Mouse (Mus musculus) limb, embryonic 14.5 days (tissue): Measurements from ENCODE around the gene Ankrd17. TPM values are rescaled to one million over a fixed set of nuclear protein-coding genes. Genes with fewer than 3 reads are reported as not detected.

ENCODE experiments used
- ATAC-seq: fragments of 200-750 bp; cut with Nextera tagmentation; 2 replicates; pipeline ENCODE4 v1.8.0; 2017; ENCODE audit warnings: low read depth, moderate number of reproducible peaks, moderate TSS enrichment; ENCODE audit not compliant: low FRiP score
- DNase-seq: peaks from one replicate; pipeline ENCODE4 v3.0.0-alpha.2; 2015; ENCODE audit warnings: low spot score
- H3K27ac ChIP-seq: fragments of 300-500 bp; sonication (generic); replicated peaks from 2 replicates; pipeline ENCODE4 v1.5.1; 2014; ENCODE audit warnings: low read depth, mild to moderate bottlenecking, low read length, moderate library complexity, mixed read lengths
- H3K27me3 ChIP-seq: fragments of 300-500 bp; sonication (generic); 2 replicates; pipeline ENCODE4 v1.6.1; 2014; ENCODE audit warnings: low read length, mixed read lengths; ENCODE audit not compliant: control insufficient read depth, insufficient read depth
- H3K36me3 ChIP-seq: fragments of 300-500 bp; sonication (generic); 2 replicates; pipeline ENCODE4 v1.6.1; 2014; ENCODE audit warnings: mild to moderate bottlenecking, low read length, moderate library complexity, mixed read lengths; ENCODE audit not compliant: control insufficient read depth, insufficient read depth
- H3K4me1 ChIP-seq: fragments of 300-500 bp; sonication (generic); 2 replicates; pipeline ENCODE4 v1.6.1; 2014; ENCODE audit warnings: antibody characterized with exemption, low read length, mixed read lengths; ENCODE audit not compliant: control insufficient read depth, insufficient read depth
- H3K4me2 ChIP-seq: fragments of 300-500 bp; sonication (generic); replicated peaks from 2 replicates; pipeline ENCODE4 v1.6.1; 2014; ENCODE audit warnings: low read depth, mild to moderate bottlenecking, low read length, moderate library complexity; ENCODE audit not compliant: severe bottlenecking
- H3K4me3 ChIP-seq: fragments of 300-500 bp; sonication (generic); replicated peaks from 2 replicates; pipeline ENCODE4 v1.5.1; 2014; ENCODE audit warnings: low read length
- H3K9ac ChIP-seq: fragments of 300-500 bp; sonication (generic); 2 replicates; pipeline ENCODE4 v1.6.1; 2014; ENCODE audit warnings: mild to moderate bottlenecking, low read depth, low read length, moderate library complexity; ENCODE audit not compliant: severe bottlenecking
- H3K9me3 ChIP-seq: fragments of 300-500 bp; sonication (generic); 2 replicates; pipeline ENCODE4 v1.6.1; 2016; ENCODE audit warnings: low read length; ENCODE audit not compliant: control insufficient read depth
- POLR2A ChIP-seq: fragments of 200-500 bp; IDR thresholded peaks from 2 replicates; pipeline ENCODE4 v1.8.0; 2012; ENCODE audit warnings: inconsistent platforms, mild to moderate bottlenecking, moderate library complexity, borderline replicate concordance; ENCODE audit not compliant: insufficient read depth, insufficient read length; ENCODE audit errors: extremely low read depth
- WGBS: fragments of 180-500 bp; shearing (Covaris S2); extraction: QIAGEN DNeasy Blood & Tissue Kit; methylation state at CpG from one replicate; pipeline ENCODE4 v1.1.7; 2014; 5-methylcytosine and 5-hydroxymethylcytosine counted together
- polyA plus RNA-seq, 2 experiments: library from polyadenylated mRNA; depleted of rRNA in 1 of 2; stranded (reverse) in 1 of 2; unstranded in 1 of 2; fragments of >200 nt; fragmentation: Nextera tagmentation in 1 of 2; extraction: Ambion mirVana in 1 of 2; gene quantifications; 2 replicates each; pipeline versions ENCODE4 v1.2.1 to v1.2.3; 2012 to 2014

The Ankrd17 gene
- polyA plus RNA-seq, 2 experiments: 34.9 to 54.4 TPM

DNA sequence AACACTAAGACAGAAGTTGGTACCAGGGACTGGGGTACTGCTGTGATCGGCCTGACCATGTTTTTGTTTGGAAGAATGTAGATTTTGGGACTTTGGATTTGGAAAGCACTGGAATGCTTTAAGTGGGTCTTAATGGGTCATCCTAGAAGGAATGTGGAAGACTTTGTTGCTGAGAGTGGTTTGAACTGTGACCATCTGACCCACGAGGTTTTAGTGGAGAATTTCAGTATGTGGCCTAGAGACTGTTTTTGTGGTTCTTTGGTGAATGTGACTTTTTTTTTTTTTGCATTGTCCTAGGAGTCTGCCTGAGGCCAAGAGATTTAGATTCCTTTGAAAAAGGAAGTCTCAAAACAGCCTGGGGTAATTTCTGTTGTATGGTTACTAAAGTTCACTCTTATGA lies 119.4 kb downstream of the Ankrd17 start:
- H3K27me3 ChIP-seq: no peaks in the 10 kb centered on the region

DNA sequence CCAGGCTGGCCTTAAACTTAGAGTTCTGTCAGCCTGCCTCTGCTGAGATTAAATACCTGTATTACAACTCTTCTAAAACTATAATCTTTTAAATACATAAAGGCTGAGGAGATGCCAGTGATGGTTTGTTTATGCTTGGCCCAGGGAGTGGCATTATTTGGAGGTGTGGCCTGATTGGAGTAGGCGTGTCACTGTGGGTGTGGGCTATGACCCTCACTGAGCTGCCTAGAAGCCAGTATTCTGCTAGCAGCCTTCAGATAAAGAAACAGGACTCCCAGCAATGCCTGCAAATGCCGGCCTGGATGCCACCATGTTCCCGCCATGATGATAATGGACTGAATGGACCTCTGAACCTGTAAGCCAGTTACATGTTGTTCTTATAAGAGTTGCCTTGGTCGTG lies 119.8 kb downstream of the Ankrd17 start:
- no peak for DNase-seq
- Histone ChIP-seq H3K27ac (no peak overlapping the region), H3K9ac (no peak overlapping the region), H3K27me3 (no peaks in the 10 kb centered on the region), H3K9me3 (no peaks in the 10 kb centered on the region), H3K4me3 (no peak overlapping the region), H3K4me1 (no peaks in the 10 kb centered on the region), H3K36me3 (peaks cover 83% of the 10 kb centered on the region), H3K4me2 (no peak overlapping the region)
- no peak for ATAC-seq
- TF ChIP-seq POLR2A: no peak
- WGBS: 87% methylated on average over 4 of the region's 4 CpGs

More for the DNA sequence above, 119.4 kb downstream of the Ankrd17 start:
- no peaks in the 10 kb centered on the region for H3K4me1 ChIP-seq
- H3K9ac ChIP-seq: no peak overlapping the region
- no peaks in the 10 kb centered on the region for H3K9me3 ChIP-seq
- peaks cover 83% of the 10 kb centered on the region for H3K36me3 ChIP-seq
- no peak for ATAC-seq
- DNase-seq: no peak
- no peak for TF ChIP-seq POLR2A
- H3K27ac ChIP-seq: no peak overlapping the region
- WGBS: 83% methylated on average over 2 of the region's 2 CpGs
- H3K4me2 ChIP-seq: no peak overlapping the region
- no peak overlapping the region for H3K4me3 ChIP-seq

DNA sequence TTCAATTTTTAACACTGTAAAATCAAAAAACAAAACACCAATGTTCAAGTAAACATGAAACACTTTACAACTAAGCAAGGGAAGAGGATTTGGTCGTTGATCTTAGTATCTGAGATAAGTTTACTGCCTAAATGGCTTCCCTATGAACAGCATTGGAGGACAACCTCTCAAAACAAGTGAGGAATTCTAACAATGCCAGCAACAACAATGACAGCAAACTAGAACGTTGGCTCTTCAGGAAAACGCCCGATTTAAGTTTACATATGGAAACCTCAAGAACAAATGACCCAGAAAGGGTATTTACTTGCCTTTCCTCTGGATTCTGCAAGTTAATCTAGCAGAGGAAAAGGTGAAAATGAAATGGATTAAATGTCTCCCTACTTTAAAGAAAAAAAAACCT lies 121.0 kb downstream of the Ankrd17 start:
- H3K4me3 ChIP-seq: no peak overlapping the region
- H3K4me1 ChIP-seq: no peaks in the 10 kb centered on the region
- no peak overlapping the region for H3K4me2 ChIP-seq
- 69% methylated on average over 4 of the region's 4 CpGs for WGBS
- no peaks in the 10 kb centered on the region for H3K27me3 ChIP-seq
- H3K36me3 ChIP-seq: peaks cover 81% of the 10 kb centered on the region
- DNase-seq: no peak
- H3K27ac ChIP-seq: no peak overlapping the region
- ATAC-seq: no peak
- no peak for TF ChIP-seq POLR2A
- H3K9ac ChIP-seq: no peak overlapping the region
- H3K9me3 ChIP-seq: no peaks in the 10 kb centered on the region

DNA sequence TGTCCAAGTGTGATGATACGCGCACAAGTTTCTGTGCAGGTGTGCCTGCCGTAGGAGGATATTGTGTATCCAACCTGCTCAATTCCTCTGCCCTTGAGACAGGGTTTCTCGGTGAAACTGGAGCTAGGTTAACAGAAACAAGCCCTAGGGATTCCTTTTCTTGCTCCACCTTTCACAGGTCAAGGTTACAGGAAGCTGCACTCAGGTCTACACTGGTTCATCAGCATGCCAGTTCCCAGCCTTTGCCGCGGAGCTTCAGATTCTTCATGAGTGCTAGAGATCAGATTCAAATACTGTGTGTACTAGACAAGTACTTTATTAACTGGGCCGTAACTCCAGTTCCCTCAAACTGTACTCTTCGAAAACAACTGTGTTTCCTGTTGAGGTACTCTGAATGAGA lies 131.2 kb downstream of the Ankrd17 start:
- Histone ChIP-seq H3K36me3 (peaks cover 86% of the 10 kb centered on the region), H3K4me3 (no peak overlapping the region), H3K9ac (no peak overlapping the region), H3K27ac (no peak overlapping the region), H3K4me1 (no peaks in the 10 kb centered on the region), H3K27me3 (no peaks in the 10 kb centered on the region), H3K4me2 (no peak overlapping the region), H3K9me3 (no peaks in the 10 kb centered on the region)
- 93% methylated on average over 8 of the region's 8 CpGs for WGBS
- ATAC-seq (no peak), DNase-seq (no peak)
- TF ChIP-seq POLR2A: no peak

DNA sequence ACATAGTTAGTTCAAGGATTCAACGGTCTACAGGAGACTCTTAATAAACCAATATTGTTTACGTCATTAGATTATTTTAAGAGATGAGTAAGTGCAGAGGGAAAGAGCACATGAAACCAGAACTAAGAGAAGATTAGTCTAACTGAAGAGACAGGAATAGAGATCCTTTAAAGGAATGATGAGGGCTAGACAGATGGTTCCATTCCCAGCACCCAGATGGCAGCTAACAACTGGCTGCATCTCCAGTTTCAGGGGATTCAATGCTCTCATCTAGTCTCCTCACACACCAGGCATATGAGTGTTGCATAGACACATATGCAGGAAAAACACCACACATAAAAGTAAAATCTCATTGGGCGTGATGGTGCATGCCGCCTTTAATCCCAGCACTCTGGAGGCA lies 133.1 kb downstream of the Ankrd17 start:
- H3K4me2 ChIP-seq: no peak overlapping the region
- no peak for ATAC-seq
- DNase-seq: no peak
- no peaks in the 10 kb centered on the region for H3K4me1 ChIP-seq
- H3K27me3 ChIP-seq: no peaks in the 10 kb centered on the region
- TF ChIP-seq POLR2A: no peak
- WGBS: 97% methylated on average over 4 of the region's 4 CpGs
- no peaks in the 10 kb centered on the region for H3K9me3 ChIP-seq
- no peak overlapping the region for H3K27ac ChIP-seq
- H3K9ac ChIP-seq: no peak overlapping the region
- peaks cover 89% of the 10 kb centered on the region for H3K36me3 ChIP-seq
- no peak overlapping the region for H3K4me3 ChIP-seq

DNA sequence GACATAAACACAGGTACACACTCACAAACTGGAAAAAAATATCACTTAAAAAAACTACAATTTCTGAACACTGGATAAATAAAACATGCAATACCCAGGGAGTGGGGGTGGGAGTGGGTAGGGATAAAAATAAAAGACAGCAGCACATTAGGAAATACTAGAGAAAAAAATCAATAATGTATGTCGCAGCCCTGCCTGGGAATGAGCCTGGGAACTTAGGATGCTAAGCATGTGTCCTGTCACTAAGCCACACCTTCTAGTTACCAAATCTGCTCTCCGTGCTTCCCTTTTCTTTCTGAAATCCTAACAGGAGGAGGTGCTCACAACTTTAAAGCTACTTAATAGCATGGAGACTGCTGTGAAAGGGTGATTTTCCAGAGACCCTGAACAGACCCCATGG lies 136.6 kb downstream of the Ankrd17 start:
- Histone ChIP-seq H3K4me2 (no peak overlapping the region), H3K27me3 (no peaks in the 10 kb centered on the region), H3K9me3 (no peaks in the 10 kb centered on the region), H3K4me1 (no peaks in the 10 kb centered on the region), H3K4me3 (no peak overlapping the region), H3K9ac (no peak overlapping the region), H3K36me3 (peaks cover 75% of the 10 kb centered on the region), H3K27ac (no peak overlapping the region)
- no peak for DNase-seq
- TF ChIP-seq POLR2A: no peak
- 91% methylated on average over 2 of the region's 2 CpGs for WGBS
- no peak for ATAC-seq
